Comparison of ENCODE assay signal across 8 mouse cellular contexts in the genomic region with DNA sequence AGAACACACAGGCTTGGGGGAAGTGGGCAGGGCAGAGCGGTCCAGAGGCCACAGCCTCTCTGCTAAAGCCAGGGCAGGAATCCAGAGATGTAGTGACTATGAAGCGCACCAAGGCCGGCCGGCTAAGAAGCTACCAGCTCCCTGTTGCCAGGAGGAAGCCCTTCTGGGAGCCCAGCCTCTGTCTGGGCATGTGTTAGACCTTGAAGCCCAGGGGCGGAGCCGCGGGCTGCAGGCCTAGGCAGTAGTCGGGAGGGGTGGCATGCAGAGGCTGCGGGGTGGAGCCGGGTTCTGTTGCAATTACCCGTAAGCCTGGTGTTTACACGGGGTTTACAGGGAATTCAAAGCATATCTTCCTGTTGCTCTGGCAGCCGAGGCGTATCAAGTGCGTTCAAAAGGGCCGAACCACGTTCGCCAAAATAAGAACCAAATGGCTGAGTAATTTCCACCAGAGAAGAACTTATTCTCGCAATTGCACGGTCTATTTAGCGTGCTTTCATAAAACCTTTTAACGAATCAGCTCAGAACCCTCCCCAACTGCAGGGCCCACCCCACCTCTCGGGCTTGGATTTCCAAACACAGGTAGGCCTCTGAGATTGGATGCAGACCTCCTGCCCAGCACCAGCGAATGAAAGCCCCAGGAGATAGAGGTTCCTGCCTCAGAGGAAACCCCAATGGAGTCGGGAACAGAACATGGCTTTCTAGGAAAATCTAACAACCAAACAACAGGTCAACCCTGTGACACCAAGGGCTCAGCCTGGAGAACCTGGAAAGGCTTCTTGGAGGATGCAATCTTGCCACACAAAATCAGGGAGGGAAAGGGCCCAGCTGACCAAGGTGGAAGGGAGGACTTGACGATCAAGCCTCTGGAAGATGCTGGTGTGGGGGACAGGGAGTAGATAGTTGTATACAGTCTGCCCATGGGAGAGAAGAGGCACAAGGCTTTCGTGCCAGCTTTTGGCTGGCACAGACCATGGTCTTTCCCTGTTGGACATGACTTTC.
DNase-seq lines count a peak whose midpoint lies in the region; ATAC-seq and TF ChIP-seq lines count a peak whose summit lies in the region.

No protein-coding gene starts in this region.

- no peak for TF ChIP-seq POLR2A in brain, embryonic 14.5 days (IDR thresholded peaks at IDR 0.05; ENCODE audit: borderline replicate concordance, extremely low read depth, insufficient read depth, insufficient read length, poor library complexity, severe bottlenecking)

- 31% methylated on average over 27 of the region's 27 CpGs for WGBS in liver, postnatal 0 days (ENCODE audit: insufficient replicate concordance)

- no peak overlapping the region for H3K9ac ChIP-seq in liver, postnatal 0 days (replicated peaks)

- ATAC-seq in liver, postnatal 0 days: peak; percentile 96

- H3K36me3 ChIP-seq in liver, postnatal 0 days (replicated peaks; ENCODE audit: insufficient read depth, low read length): no peaks in the 10 kb centered on the region
- no peaks in the 10 kb centered on the region for H3K36me3 ChIP-seq in splenic B cell, adult 2 months (ENCODE audit: control insufficient read depth, insufficient read depth, low read length, poor library complexity, severe bottlenecking)

- H3K9me3 ChIP-seq in liver, postnatal 0 days (ENCODE audit: low read length): no peaks in the 10 kb centered on the region

- no peaks in the 10 kb centered on the region for H3K27me3 ChIP-seq in liver, postnatal 0 days (ENCODE audit: insufficient read depth, low read length)
- H3K27me3 ChIP-seq in splenic B cell, adult 2 months (ENCODE audit: control insufficient read depth, insufficient read depth, low read length, poor library complexity, severe bottlenecking): no peaks in the 10 kb centered on the region

- no peak for TF ChIP-seq EP300 in liver, postnatal 0 days (IDR thresholded peaks at IDR 0.05; ENCODE audit: low read depth)

- intact Hi-C loops in left cerebral cortex, postnatal 36 days (cut with DNase I): no loop called here

- H3K4me3 ChIP-seq in liver, postnatal 0 days (ENCODE audit: low read depth, low read length): no peak overlapping the region

- peak; percentile 46 for DNase-seq in embryo, embryonic 10 days (ENCODE audit: low spot score)
- DNase-seq in embryo, embryonic 9.5 days (ENCODE audit: extremely low spot score): no peak
- DNase-seq in brain, embryonic 14.5 days (ENCODE audit: low read depth): peak; percentile 65
- peak; percentile 41 for DNase-seq in kidney, adult 11 months
- DNase-seq in liver, postnatal 0 days: peak; percentile 65
- DNase-seq in splenic B cell, adult 2 months (ENCODE audit: low read depth, low spot score): peak; percentile 9
- no peak for DNase-seq in left cerebral cortex, postnatal 36 days (ENCODE audit: low spot score in 2 of 2)
- DNase-seq in cerebellum, postnatal 36 days: no peak

- H3K4me1 ChIP-seq in liver, postnatal 0 days (ENCODE audit: insufficient read depth): peaks cover 3% of the 10 kb centered on the region; the same call in 1 of the 2 replicates

- no peak overlapping the region for H3K27ac ChIP-seq in liver, postnatal 0 days (ENCODE audit: low read depth)

- peak overlapping the region; percentile 13; the same call in 1 of the 2 replicates for H3K4me2 ChIP-seq in liver, postnatal 0 days (ENCODE audit: low read depth, low read length)

- no peak for TF ChIP-seq CTCF in brain, embryonic 14.5 days (IDR thresholded peaks at IDR 0.05; ENCODE audit: borderline replicate concordance, extremely low read depth, insufficient read depth, insufficient read length)
- no peak for TF ChIP-seq CTCF in liver, postnatal 0 days (IDR thresholded peaks at IDR 0.05; ENCODE audit: low read depth)

Comparison
In these comparisons a context has a peak if more than half of its experiments do, and no peak if none do; other contexts are left out.
1. DNase-seq: peak in embryo, embryonic 10 days (single experiment), brain, embryonic 14.5 days (single experiment), kidney, adult 11 months (single experiment), liver, postnatal 0 days (single experiment) and splenic B cell, adult 2 months (single experiment); none in embryo, embryonic 9.5 days (single experiment), left cerebral cortex, postnatal 36 days (0 of 2) and cerebellum, postnatal 36 days (0 of 2).